Mouse (Mus musculus) MEL (cell line): Measurements from ENCODE around the gene Itsn1. TPM values are rescaled to one million over a fixed set of nuclear protein-coding genes. Genes with fewer than 3 reads are reported as not detected.

Source experiments
- DNase-seq: peaks from one replicate; pipeline ENCODE4 v3.0.0; 2011; ENCODE audit warnings: low read depth, low spot score
- H3K27ac ChIP-seq: 2 replicates; pipeline ENCODE4 v1.5.1; 2012; ENCODE audit warnings: low read depth, mild to moderate bottlenecking, control low read depth, low read length, moderate library complexity; ENCODE audit not compliant: control insufficient read depth
- H3K27me3 ChIP-seq, 2 experiments: fragments of 150-350 bp in 1 of 2; sonication (generic) in 1 of 2; 2 replicates each; pipeline ENCODE4 v1.6.1; 2012; ENCODE audit warnings: low read length in 2 of 2, mild to moderate bottlenecking in 2 of 2, improper control_type of control experiment in 1 of 2, moderate library complexity in 1 of 2; ENCODE audit not compliant: insufficient read depth in 2 of 2, control insufficient read depth in 1 of 2
- H3K36me3 ChIP-seq, 2 experiments: 2 replicates each; pipeline ENCODE4 v1.6.1; 2012 to 2014; ENCODE audit warnings: low read length in 2 of 2, improper control_type of control experiment in 1 of 2, inconsistent platforms in 1 of 2, mild to moderate bottlenecking in 1 of 2; ENCODE audit not compliant: insufficient read depth in 2 of 2, control insufficient read depth in 1 of 2
- H3K4me1 ChIP-seq, 2 experiments: fragments of 150-350 bp in 1 of 2; sonication (generic) in 1 of 2; 2 replicates each; pipeline ENCODE4 v1.6.1; 2012; ENCODE audit warnings: low read length in 2 of 2, improper control_type of control experiment in 1 of 2, mild to moderate bottlenecking in 1 of 2; ENCODE audit not compliant: insufficient read depth in 2 of 2, control insufficient read depth in 1 of 2
- H3K4me3 ChIP-seq, 2 experiments: fragments of 150-350 bp in 1 of 2; sonication (generic) in 1 of 2; 2 replicates each; pipeline ENCODE4 v1.5.1; 2012; ENCODE audit warnings: low read depth in 2 of 2, low read length in 2 of 2, mild to moderate bottlenecking in 2 of 2, moderate library complexity in 2 of 2, control low read depth in 1 of 2, improper control_type of control experiment in 1 of 2; ENCODE audit not compliant: control insufficient read depth in 1 of 2, insufficient read depth in 1 of 2
- H3K79me2 ChIP-seq: 2 replicates; pipeline ENCODE4 v1.6.1; 2012; ENCODE audit warnings: mild to moderate bottlenecking, low read length, moderate library complexity; ENCODE audit not compliant: control insufficient read depth, poor library complexity, insufficient read depth
- H3K9ac ChIP-seq: 2 replicates; pipeline ENCODE4 v1.6.1; 2012; ENCODE audit warnings: low read depth, mild to moderate bottlenecking, control low read depth, low read length, moderate library complexity; ENCODE audit not compliant: control insufficient read depth, poor library complexity, severe bottlenecking
- H3K9me3 ChIP-seq: fragments of 150-350 bp; sonication (generic); replicated peaks from 2 replicates; pipeline ENCODE4 v1.6.1; 2012; ENCODE audit warnings: mild to moderate bottlenecking, low read length, improper control_type of control experiment, moderate library complexity; ENCODE audit not compliant: insufficient read depth
- CHD2 ChIP-seq: IDR thresholded peaks from 2 replicates; pipeline ENCODE4 v1.6.1; 2011; ENCODE audit warnings: low read length, improper control_type of control experiment
- CTCF ChIP-seq, 3 experiments: IDR thresholded peaks in 2 of 3; conservative IDR thresholded peaks in 1 of 3; 2 replicates each; pipeline ENCODE4 v1.5.1; 2011 to 2012; ENCODE audit warnings: low read length in 3 of 3, low read depth in 2 of 3, mild to moderate bottlenecking in 2 of 3, improper control_type of control experiment in 1 of 3, inconsistent platforms in 1 of 3, mixed read lengths in 1 of 3, moderate library complexity in 1 of 3; ENCODE audit not compliant: control insufficient read depth in 1 of 3, insufficient read depth in 1 of 3, poor library complexity in 1 of 3, severe bottlenecking in 1 of 3
- ELF1 ChIP-seq: IDR thresholded peaks from 2 replicates; pipeline ENCODE4 v1.6.1; 2014; ENCODE audit warnings: low read depth, mild to moderate bottlenecking, inconsistent platforms, low read length, improper control_type of control experiment, moderate library complexity
- EP300 ChIP-seq, 2 experiments: IDR thresholded peaks; 2 replicates each; pipeline ENCODE4 v1.6.1; 2011; ENCODE audit warnings: improper control_type of control experiment in 2 of 2, low read length in 2 of 2, low read depth in 1 of 2, mild to moderate bottlenecking in 1 of 2
- KAT2A ChIP-seq: conservative IDR thresholded peaks from 2 replicates; pipeline ENCODE4 v1.6.1; 2012; ENCODE audit warnings: low read depth, low read length, improper control_type of control experiment, inconsistent platforms
- MAZ ChIP-seq: IDR thresholded peaks from 2 replicates; pipeline ENCODE4 v1.6.1; 2012; ENCODE audit warnings: low read depth, mild to moderate bottlenecking, inconsistent platforms, low read length, improper control_type of control experiment
- MEF2A ChIP-seq: IDR thresholded peaks from 2 replicates; pipeline ENCODE4 v1.6.1; 2014; ENCODE audit warnings: low read depth, mild to moderate bottlenecking, inconsistent platforms, low read length, improper control_type of control experiment; ENCODE audit not compliant: poor library complexity, insufficient replicate concordance, severe bottlenecking; ENCODE audit errors: extremely low read depth
- MYC ChIP-seq: IDR thresholded peaks from 2 replicates; pipeline ENCODE4 v1.6.1; 2011; ENCODE audit warnings: low read depth, mild to moderate bottlenecking, low read length, improper control_type of control experiment, moderate library complexity
- NELFE ChIP-seq: IDR thresholded peaks from 2 replicates; pipeline ENCODE4 v1.6.1; 2011; ENCODE audit warnings: low read depth, low read length, improper control_type of control experiment
- POLR2A ChIP-seq, 2 experiments: IDR thresholded peaks; 2 replicates each; pipeline ENCODE4 v1.6.1; 2011 to 2012; ENCODE audit warnings: low read length in 2 of 2, mild to moderate bottlenecking in 2 of 2, control low read depth in 1 of 2, improper control_type of control experiment in 1 of 2, low read depth in 1 of 2, moderate library complexity in 1 of 2; ENCODE audit not compliant: control insufficient read depth in 1 of 2, insufficient read depth in 1 of 2, poor library complexity in 1 of 2
- POLR2AphosphoS2 ChIP-seq: IDR thresholded peaks from 2 replicates; pipeline ENCODE4 v1.6.1; 2011; ENCODE audit warnings: low read length, improper control_type of control experiment
- RAD21 ChIP-seq: IDR thresholded peaks from 2 replicates; pipeline ENCODE4 v1.6.1; 2011; ENCODE audit warnings: mild to moderate bottlenecking, low read depth, low read length, improper control_type of control experiment
- RCOR1 ChIP-seq: IDR thresholded peaks from 2 replicates; pipeline ENCODE4 v1.6.1; 2012; ENCODE audit warnings: low read depth, mild to moderate bottlenecking, inconsistent platforms, low read length, improper control_type of control experiment
- SMC3 ChIP-seq: IDR thresholded peaks from 2 replicates; pipeline ENCODE4 v1.6.1; 2011; ENCODE audit warnings: low read depth, low read length, improper control_type of control experiment
- TAL1 ChIP-seq: IDR thresholded peaks from 2 replicates; pipeline ENCODE4 v1.6.1; 2012; ENCODE audit warnings: mild to moderate bottlenecking, inconsistent platforms, low read length, moderate library complexity, mixed read lengths
- TBP ChIP-seq: IDR thresholded peaks from 2 replicates; pipeline ENCODE4 v1.8.0; 2011; ENCODE audit warnings: low read depth, low read length, improper control_type of control experiment
- TCF12 ChIP-seq: IDR thresholded peaks from 2 replicates; pipeline ENCODE4 v1.6.1; 2014; ENCODE audit warnings: low read depth, mild to moderate bottlenecking, inconsistent platforms, low read length, improper control_type of control experiment, moderate library complexity
- UBTF ChIP-seq: IDR thresholded peaks from 2 replicates; pipeline ENCODE4 v1.6.1; 2012; ENCODE audit warnings: low read depth, mild to moderate bottlenecking, inconsistent platforms, low read length, improper control_type of control experiment, moderate library complexity, borderline replicate concordance; ENCODE audit not compliant: insufficient read depth
- USF1 ChIP-seq: IDR thresholded peaks from 2 replicates; pipeline ENCODE4 v1.6.1; 2014; ENCODE audit warnings: low read depth, mild to moderate bottlenecking, inconsistent platforms, low read length, improper control_type of control experiment, moderate library complexity
- USF2 ChIP-seq, 2 experiments: IDR thresholded peaks; 2 replicates each; pipeline ENCODE4 v1.6.1; 2011 to 2012; ENCODE audit warnings: improper control_type of control experiment in 2 of 2, low read length in 2 of 2, borderline replicate concordance in 1 of 2, inconsistent platforms in 1 of 2, low read depth in 1 of 2, mild to moderate bottlenecking in 1 of 2; ENCODE audit not compliant: insufficient read depth in 1 of 2
- ZC3H11A ChIP-seq: IDR thresholded peaks from 2 replicates; pipeline ENCODE4 v1.6.1; 2012; ENCODE audit warnings: low read depth, mild to moderate bottlenecking, inconsistent platforms, low read length, improper control_type of control experiment
- ZKSCAN1 ChIP-seq: IDR thresholded peaks from 2 replicates; pipeline ENCODE4 v1.6.1; 2012; ENCODE audit warnings: low read depth, mild to moderate bottlenecking, inconsistent platforms, low read length, improper control_type of control experiment, moderate library complexity
- ZNF384 ChIP-seq: IDR thresholded peaks from 2 replicates; pipeline ENCODE4 v1.6.1; 2012; ENCODE audit warnings: low read depth, mild to moderate bottlenecking, inconsistent platforms, low read length, improper control_type of control experiment
- polyA plus RNA-seq, 2 experiments: library from polyadenylated mRNA; stranded (reverse) in 1 of 2; unstranded in 1 of 2; fragments of >175 nt in 1 of 2; fragments of >200 nt in 1 of 2; gene quantifications; 2 replicates each; pipeline versions ENCODE4 v1.2.1 to v1.2.4; 2012; ENCODE audit warnings: low replicate concordance in 2 of 2, low read depth in 1 of 2; ENCODE audit not compliant: insufficient read length in 2 of 2, insufficient read depth in 1 of 2, missing spikeins in 1 of 2
- total RNA-seq: library from RNA; depleted of rRNA; stranded (reverse); fragments of 300-350 nt; gene quantifications from 2 replicates; pipeline ENCODE4 v1.2.3, GENCODE M21; 2012

Gene Itsn1
- total and polyA plus RNA-seq, 3 experiments: 14.7 to 36.5 TPM; not detected in 1

DNA sequence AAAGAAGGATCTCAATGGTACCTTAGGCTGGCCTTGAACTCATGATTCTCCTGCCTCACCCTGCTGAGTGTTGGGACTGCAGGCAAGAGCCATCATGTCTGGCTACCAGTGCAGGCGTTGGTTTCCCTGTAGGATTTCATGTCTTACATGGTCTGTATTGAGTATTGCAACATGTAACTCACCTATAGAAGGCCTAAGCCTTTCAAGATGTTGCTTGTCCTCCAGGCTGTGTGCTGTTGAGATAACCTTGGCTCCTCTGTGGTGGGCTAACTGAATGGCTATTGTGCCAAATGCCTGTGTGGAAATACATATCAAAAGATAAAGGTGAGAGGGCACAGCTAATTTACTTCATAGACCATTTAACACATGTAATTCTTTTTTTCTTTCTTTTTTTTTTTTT, 30.1 kb upstream of the Itsn1 start:
- H3K27ac ChIP-seq: no peak overlapping the region
- H3K9me3 ChIP-seq: no peaks in the 10 kb centered on the region
- DNase-seq: no peak
- H3K27me3 ChIP-seq: no peaks in the 10 kb centered on the region
- H3K4me1 ChIP-seq: 0 out of 4 replicates have a peak, but pooled peaks cover 0 to 2% of the 10 kb centered on the region in 2 experiments
- no peaks in the 10 kb centered on the region for H3K79me2 ChIP-seq
- peak; percentile 29; the same call in 1 of the 2 replicates for TF ChIP-seq ZNF384
- no peak for TF ChIP-seq RAD21
- TF ChIP-seq EP300 (IDR thresholded peaks at IDR 0.05; ENCODE audit: low read depth in 1 of 2, low read length in 2 of 2): no peak
- no peak for TF ChIP-seq MAZ
- no peak for TF ChIP-seq ZKSCAN1
- H3K9ac ChIP-seq: no peak overlapping the region
- no peak overlapping the region for H3K4me3 ChIP-seq
- H3K36me3 ChIP-seq: peaks cover 0 to 16% of the 10 kb centered on the region in 2 experiments; a peak in 2 of 4 replicates

DNA sequence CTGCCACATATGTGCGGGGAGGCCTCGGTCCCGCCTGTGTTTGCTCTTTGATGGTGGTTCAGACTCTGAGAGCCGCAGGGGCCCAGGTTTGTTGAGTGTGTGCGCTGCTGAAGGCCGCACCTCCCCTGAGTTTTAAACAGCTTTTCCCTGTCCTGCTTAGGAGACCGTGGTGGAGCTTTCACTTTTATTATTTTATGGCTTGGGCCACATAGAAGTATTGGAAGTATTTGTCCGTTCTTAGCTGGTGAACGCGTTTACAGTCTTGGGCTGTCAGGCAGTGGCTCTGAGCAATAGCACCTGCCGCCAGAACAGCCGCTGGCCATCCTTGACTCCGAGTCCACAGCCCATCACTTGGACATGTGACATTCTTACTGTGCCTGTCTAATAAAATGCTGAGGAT, 27.2 kb upstream of the Itsn1 start:
- Histone ChIP-seq H3K4me3 (no peak overlapping the region), H3K27me3 (no peaks in the 10 kb centered on the region), H3K4me1 (0 out of 4 replicates have a peak, but pooled peaks cover 0 to 2% of the 10 kb centered on the region in 2 experiments), H3K36me3 (peaks cover 0 to 13% of the 10 kb centered on the region in 2 experiments; a peak in 2 of 4 replicates), H3K27ac (no peak overlapping the region), H3K9me3 (no peaks in the 10 kb centered on the region), H3K9ac (no peak overlapping the region), H3K79me2 (no peaks in the 10 kb centered on the region)
- no peak for TF ChIP-seq TCF12
- no peak for TF ChIP-seq TBP
- DNase-seq: no peak

DNA sequence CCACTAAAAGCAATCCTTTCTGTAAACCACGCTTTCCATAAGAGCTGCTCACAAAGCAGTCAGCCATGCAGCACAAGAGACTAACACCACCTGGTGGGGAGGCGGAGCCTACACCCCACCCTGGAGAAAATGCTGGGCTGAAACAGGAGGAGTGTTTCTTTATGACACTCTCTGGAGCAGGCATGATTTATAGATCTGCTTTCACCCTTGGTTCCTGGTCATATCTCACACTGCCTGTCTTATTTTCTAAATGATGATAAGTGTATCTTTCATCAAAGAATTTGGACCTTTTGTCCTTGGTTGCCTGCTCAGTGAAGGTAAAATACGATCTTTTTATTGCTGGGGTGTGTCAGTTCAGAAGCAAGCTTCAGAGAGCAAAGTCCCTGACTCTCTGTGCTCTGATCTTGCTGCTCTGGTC, 26.3 kb upstream of the Itsn1 start:
- H3K4me1 ChIP-seq: 0 out of 4 replicates have a peak, but pooled peaks cover 0 to 2% of the 10 kb centered on the region in 2 experiments
- no peaks in the 10 kb centered on the region for H3K9me3 ChIP-seq
- no peaks in the 10 kb centered on the region for H3K79me2 ChIP-seq
- H3K4me3 ChIP-seq: no peak overlapping the region
- no peak for TF ChIP-seq EP300 (IDR thresholded peaks at IDR 0.05; ENCODE audit: low read depth in 1 of 2, low read length in 2 of 2)
- TF ChIP-seq USF2 (IDR thresholded peaks at IDR 0.05; ENCODE audit: borderline replicate concordance in 1 of 2, insufficient read depth in 1 of 2, low read depth in 1 of 2, low read length in 2 of 2): no peak
- TF ChIP-seq NELFE: no peak
- no peak for TF ChIP-seq RCOR1
- TF ChIP-seq UBTF: no peak
- TF ChIP-seq RAD21: no peak
- no peak for TF ChIP-seq ELF1
- no peak for TF ChIP-seq MEF2A
- TF ChIP-seq KAT2A: no peak
- TF ChIP-seq POLR2A (IDR thresholded peaks at IDR 0.05; ENCODE audit: control insufficient read depth in 1 of 2, insufficient read depth in 1 of 2, low read depth in 1 of 2, low read length in 2 of 2, poor library complexity in 1 of 2): no peak
- no peak for TF ChIP-seq CTCF (IDR thresholded peaks at IDR 0.05 in 2 of 3, conservative IDR thresholded peaks at IDR 0.05 in 1 of 3; ENCODE audit: control insufficient read depth in 1 of 3, insufficient read depth in 1 of 3, low read depth in 2 of 3, low read length in 3 of 3, poor library complexity in 1 of 3, severe bottlenecking in 1 of 3)
- TF ChIP-seq ZC3H11A: no peak
- TF ChIP-seq TAL1: no peak
- TF ChIP-seq ZNF384: no peak
- TF ChIP-seq SMC3: no peak
- no peak for TF ChIP-seq CHD2
- no peak for TF ChIP-seq POLR2AphosphoS2
- no peak for TF ChIP-seq USF1
- no peak for TF ChIP-seq MYC
- TF ChIP-seq, all 39 proteins: peak for 0
- Histone ChIP-seq H3K9ac (no peak overlapping the region), H3K27me3 (no peaks in the 10 kb centered on the region), H3K27ac (no peak overlapping the region), H3K36me3 (peaks cover 0 to 10% of the 10 kb centered on the region in 2 experiments; a peak in 2 of 4 replicates)
- DNase-seq: no peak
